Mouse (Mus musculus) thymus, postnatal 4 days (tissue): Measurements from ENCODE around the gene Kalrn.
"Not testable (repeated sequence)": the region's sequence is repeated elsewhere in the genome, so short reads cannot be mapped to it uniquely, and the experiment has no call there.

ENCODE experiments used
- DNase-seq: peaks from one replicate; pipeline ENCODE4 v3.0.0; 2021

The Kalrn gene

GRCm38 (mm10) chr16:34094446-34095092, 478.8 kb downstream of the Kalrn start:
- DNase-seq, result peak; percentile 58

- DNase-seq, result no peak
Measured at GRCm38 (mm10) chr16:34093734-34094445, 479.4 kb downstream of the Kalrn start.

GRCm38 (mm10) chr16:34089528-34090095, 483.7 kb downstream of the Kalrn start:
- DNase-seq, result no peak

- DNase-seq, result no peak
Measured at GRCm38 (mm10) chr16:34089022-34089421, 484.3 kb downstream of the Kalrn start.

- DNase-seq, result no peak
Measured at GRCm38 (mm10) chr16:34088331-34088730, 485.0 kb downstream of the Kalrn start.

- no peak for DNase-seq
Measured at GRCm38 (mm10) chr16:34084135-34084920, 489.0 kb downstream of the Kalrn start.

- DNase-seq, result peak; percentile 20
Measured at GRCm38 (mm10) chr16:34082494-34083469, 490.6 kb downstream of the Kalrn start.

GRCm38 (mm10) chr16:34081683-34082438, 491.5 kb downstream of the Kalrn start:
- no peak for DNase-seq

- DNase-seq, result not testable (repeated sequence)
Measured at GRCm38 (mm10) chr16:34081314-34081682, 492.0 kb downstream of the Kalrn start.

- no peak for DNase-seq
Measured at GRCm38 (mm10) chr16:34080818-34081217, 492.5 kb downstream of the Kalrn start.

GRCm38 (mm10) chr16:34079511-34079910, 493.8 kb downstream of the Kalrn start:
- DNase-seq, result no peak

GRCm38 (mm10) chr16:34078732-34079131, 494.6 kb downstream of the Kalrn start:
- no peak for DNase-seq

- DNase-seq, result no peak
Measured at GRCm38 (mm10) chr16:34076101-34076500, 497.2 kb downstream of the Kalrn start.

- no peak for DNase-seq
Measured at GRCm38 (mm10) chr16:34073930-34074329, 499.4 kb downstream of the Kalrn start.

GRCm38 (mm10) chr16:34072136-34072535, 501.2 kb downstream of the Kalrn start:
- no peak for DNase-seq

GRCm38 (mm10) chr16:34071223-34071825, 502.0 kb downstream of the Kalrn start:
- DNase-seq, result no peak

- no peak for DNase-seq
Measured at GRCm38 (mm10) chr16:34069481-34069880, 503.9 kb downstream of the Kalrn start.

- DNase-seq, result no peak
Measured at GRCm38 (mm10) chr16:34066922-34067321, 506.4 kb downstream of the Kalrn start.

- DNase-seq, result no peak
Measured at GRCm38 (mm10) chr16:34066376-34066775, 507.0 kb downstream of the Kalrn start.

- no peak for DNase-seq
Measured at GRCm38 (mm10) chr16:34063313-34063712, 510.0 kb downstream of the Kalrn start.

GRCm38 (mm10) chr16:34061661-34062060, 511.7 kb downstream of the Kalrn start:
- no peak for DNase-seq
